Mouse (Mus musculus) olfactory bulb, adult 2 months (tissue): Measurements from ENCODE around the gene Ppp2r2c.

Experiments used
- CTCF ChIP-seq: fragments of 200-500 bp; IDR thresholded peaks from 2 replicates; pipeline ENCODE4 v1.5.1; 2012; ENCODE audit warnings: low read depth, mild to moderate bottlenecking, low read length, moderate library complexity; ENCODE audit not compliant: insufficient read depth
- POLR2A ChIP-seq: fragments of 200-500 bp; IDR thresholded peaks from 2 replicates; pipeline ENCODE4 v1.6.1; 2012; ENCODE audit warnings: mild to moderate bottlenecking, low read depth, low read length, moderate library complexity; ENCODE audit not compliant: insufficient read depth

- TF ChIP-seq CTCF (no peak), POLR2A (no peak)
Measured at GRCm38 (mm10) chr5:36875956-36876355, 7.6 kb downstream of the Ppp2r2c start.
